Mouse (Mus musculus) NIH3T3 (cell line): ENCODE measurements around the gene Anapc1.
A peak's percentile ranks its signal among the peaks of the same experiment; 100 is the strongest.
"Not testable (repeated sequence)": the region's sequence is repeated elsewhere in the genome, so short reads cannot be mapped to it uniquely, and the experiment has no call there.

Experiments used
- DNase-seq: peaks from one replicate; pipeline ENCODE4 v3.0.0-alpha.2; 2012; ENCODE audit warnings: low read depth

Anapc1 gene

GRCm38 (mm10) chr2:128696426-128696825 lies 9.2 kb upstream of the Anapc1 start:
- DNase-seq: no peak

- DNase-seq: no peak
These were observed 7.4 kb upstream of the Anapc1 start for GRCm38 (mm10) chr2:128694548-128694947.

DNA sequence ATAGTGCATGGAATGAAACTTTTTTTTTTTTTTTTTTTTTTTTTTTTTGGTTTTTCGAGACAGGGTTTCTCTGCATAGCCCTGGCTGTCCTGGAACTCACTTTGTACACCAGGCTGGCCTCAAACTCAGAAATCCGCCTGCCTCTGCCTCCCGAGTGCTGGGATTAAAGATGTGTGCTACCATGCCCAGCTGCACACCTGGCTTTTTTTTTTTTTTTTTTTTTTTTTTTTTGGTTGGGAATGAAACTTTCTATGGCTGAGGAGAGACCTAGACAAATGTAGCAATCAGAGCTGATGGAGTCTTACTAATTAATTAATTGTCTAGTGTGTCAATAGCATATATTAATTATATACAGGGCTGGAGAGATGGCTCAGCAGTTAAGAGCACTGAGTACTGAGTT lies 6.6 kb upstream of the Anapc1 start:
- not testable (repeated sequence) for DNase-seq

GRCm38 (mm10) chr2:128693236-128693635 lies 6.0 kb upstream of the Anapc1 start:
- DNase-seq: no peak

DNA sequence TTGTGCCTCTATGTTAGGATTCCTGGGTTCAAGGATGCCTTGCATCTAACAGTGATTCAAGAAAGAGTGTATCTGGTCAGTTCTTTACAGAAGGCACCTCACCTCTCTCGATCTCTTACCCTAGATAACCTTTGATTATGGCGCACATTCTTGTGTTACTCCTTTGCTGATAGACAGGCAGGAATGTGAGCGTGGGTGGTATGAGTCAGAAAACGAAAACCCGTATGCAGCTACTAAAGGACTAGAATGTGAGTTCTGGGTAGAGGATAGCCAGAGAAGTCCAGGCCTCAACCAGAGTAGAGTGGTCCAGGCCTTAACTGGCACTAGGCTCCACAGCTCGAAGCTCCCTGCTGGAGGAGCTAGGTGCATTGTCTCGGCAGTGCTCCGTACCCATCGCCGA lies 5.6 kb upstream of the Anapc1 start:
- DNase-seq: peak; percentile 63

- DNase-seq: peak; percentile 56
These were observed 5.1 kb upstream of the Anapc1 start for GRCm38 (mm10) chr2:128692336-128692735.

GRCm38 (mm10) chr2:128687558-128688120 lies 448 bp upstream of the Anapc1 start:
- DNase-seq: no peak

DNA sequence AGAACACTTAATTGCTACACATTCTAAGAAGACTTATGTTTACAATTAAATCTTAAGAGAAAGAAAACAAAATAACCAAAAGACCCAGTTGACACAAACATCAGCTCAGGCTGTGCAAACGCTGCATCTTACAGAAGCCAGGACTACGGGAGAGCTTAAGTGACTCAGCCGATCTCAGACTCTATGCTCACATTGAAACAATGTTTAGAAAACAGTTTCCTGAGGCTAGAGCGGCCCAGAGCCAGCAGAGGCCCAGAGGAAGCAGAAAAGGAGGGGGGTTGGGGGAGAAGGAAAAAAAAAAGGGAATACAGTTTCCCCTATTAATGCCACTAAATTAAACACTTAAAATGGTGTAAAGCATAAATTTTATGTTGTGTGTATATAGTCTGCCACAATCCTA lies 6.5 kb downstream of the Anapc1 start:
- DNase-seq: peak; percentile 37

DNA sequence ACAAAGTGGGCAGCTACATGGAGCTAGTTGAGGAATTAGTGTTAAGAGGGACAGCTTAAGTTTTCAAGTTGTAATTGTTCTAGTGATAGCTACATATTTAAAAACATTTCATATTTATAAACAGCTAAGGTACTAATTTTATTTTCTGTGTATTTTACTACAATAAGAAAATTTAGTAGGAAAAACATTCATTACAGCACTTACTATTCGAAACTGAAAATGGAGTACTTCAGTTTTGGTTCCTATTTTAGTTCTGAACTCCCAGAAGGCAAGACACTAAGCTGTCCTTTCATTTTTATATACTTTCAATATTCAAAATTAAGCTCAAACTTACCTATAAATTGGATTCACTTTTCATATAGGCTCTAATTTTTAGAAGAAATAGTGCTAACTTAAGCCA lies 66.6 kb downstream of the Anapc1 start:
- no peak for DNase-seq

DNA sequence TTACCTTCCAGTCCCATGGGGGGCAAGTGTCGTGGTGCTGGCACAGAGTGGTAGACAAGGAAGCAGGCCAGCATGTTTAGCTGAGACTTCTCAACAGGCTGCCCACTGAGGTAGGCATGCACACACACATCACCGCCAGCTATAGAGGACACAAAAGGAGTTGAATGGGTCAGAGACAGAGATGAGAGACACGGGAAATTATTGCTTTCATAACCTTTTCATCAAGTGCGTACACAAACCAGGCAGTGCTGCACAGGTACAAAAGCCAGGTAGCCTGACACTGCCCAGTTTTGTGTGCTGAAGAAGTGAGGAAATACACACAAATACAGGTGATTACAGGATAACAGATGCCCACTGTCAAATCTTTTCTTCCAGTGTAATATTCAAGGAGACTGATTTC lies 71.8 kb downstream of the Anapc1 start:
- no peak for DNase-seq

GRCm38 (mm10) chr2:128613365-128613764 lies 73.8 kb downstream of the Anapc1 start:
- DNase-seq: no peak

GRCm38 (mm10) chr2:128612275-128612674 lies 74.9 kb downstream of the Anapc1 start:
- no peak for DNase-seq

GRCm38 (mm10) chr2:128611178-128611577 lies 76.0 kb downstream of the Anapc1 start:
- DNase-seq: no peak

- DNase-seq: no peak
These were observed 77.9 kb downstream of the Anapc1 start for GRCm38 (mm10) chr2:128609286-128609685.

DNA sequence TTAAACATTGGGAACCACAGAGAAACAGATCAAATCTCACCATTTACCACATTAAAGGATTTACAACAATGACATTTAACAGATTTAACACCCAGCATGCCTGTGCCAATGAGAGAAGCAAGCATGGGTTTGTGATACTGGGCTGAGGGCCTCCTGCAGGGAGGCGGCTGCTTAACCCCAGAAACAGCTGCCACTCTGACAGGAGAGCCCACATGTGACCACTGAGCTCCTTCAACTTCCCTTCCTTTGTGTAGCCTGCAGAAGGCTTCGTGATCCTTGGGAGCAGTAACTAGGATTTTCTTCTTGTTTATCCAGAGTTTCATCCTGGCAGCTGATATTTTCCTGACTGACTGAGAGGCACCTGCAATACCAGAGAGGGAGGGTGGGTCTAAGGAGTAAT lies 85.7 kb downstream of the Anapc1 start:
- DNase-seq: no peak

- no peak for DNase-seq
These were observed 94.9 kb downstream of the Anapc1 start for GRCm38 (mm10) chr2:128592301-128592700.

GRCm38 (mm10) chr2:128590909-128591308 lies 96.3 kb downstream of the Anapc1 start, which contains the start of gene Spdye4c:
Gene Spdye4c (plus strand): TSS chr2:128591209.
- no peak for DNase-seq

- no peak for DNase-seq
These were observed 104.3 kb downstream of the Anapc1 start for GRCm38 (mm10) chr2:128582881-128583280.

DNA sequence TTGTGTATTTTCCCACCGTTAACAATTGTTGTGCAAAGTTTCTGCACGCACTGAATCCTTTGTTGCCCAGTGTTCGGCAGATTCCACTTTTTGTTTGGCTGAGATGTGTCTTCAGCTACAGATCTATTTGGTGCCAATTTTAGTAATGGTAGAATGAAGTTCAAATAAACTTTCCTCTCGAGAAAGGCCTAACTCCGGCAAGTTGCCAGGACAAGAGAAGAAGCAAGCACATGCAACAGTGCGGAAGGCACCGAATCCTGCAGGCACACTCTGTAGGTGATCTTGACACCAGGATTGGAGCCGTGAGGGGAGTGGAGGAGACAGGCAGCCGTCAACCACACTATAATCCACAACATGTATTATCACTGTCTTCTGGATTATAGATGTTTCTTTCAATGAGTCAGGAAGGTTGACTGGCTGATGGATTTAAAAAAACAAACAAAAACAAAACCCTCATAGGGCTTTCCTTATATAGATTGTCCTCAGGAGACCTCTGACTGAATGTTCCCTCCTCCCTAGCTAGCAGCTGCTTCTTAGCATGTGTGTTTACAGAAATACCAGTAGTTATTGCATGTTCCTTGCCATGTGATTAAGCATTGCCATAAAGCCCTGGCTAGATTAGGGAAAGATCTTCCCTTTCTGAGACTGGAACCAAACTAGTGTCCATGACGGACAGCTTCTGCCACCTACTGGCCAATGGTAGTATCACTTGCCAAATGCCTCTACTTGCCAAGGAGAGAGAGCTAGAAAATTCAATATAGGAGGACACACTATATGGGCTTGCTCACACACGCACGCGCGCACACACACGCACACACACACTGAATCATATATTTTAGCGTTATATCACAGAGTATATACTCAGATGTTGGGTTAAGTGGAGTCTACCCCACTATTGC lies 114.2 kb downstream of the Anapc1 start:
- DNase-seq: peak; percentile 95

- no peak for DNase-seq
These were observed 116.2 kb downstream of the Anapc1 start for GRCm38 (mm10) chr2:128571001-128571400.

DNA sequence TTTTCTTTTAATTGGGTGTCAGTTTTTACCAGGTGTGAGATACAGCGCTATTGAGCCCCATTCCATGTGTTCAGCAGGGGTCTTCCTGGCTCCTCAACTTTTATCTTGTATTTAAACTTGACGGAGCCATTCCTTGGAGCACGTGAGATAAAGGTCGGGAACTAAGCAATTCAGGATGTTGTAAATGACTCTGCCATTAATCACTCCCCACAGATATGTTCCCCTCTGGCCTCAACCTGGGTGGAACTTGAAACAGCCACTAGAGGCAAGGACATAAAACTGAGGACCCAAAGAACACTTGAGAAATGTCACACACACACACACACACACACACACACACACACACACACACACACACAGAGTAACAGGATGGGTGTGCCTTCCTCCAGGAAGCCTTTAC lies 118.7 kb downstream of the Anapc1 start:
- DNase-seq: peak; percentile 32

DNA sequence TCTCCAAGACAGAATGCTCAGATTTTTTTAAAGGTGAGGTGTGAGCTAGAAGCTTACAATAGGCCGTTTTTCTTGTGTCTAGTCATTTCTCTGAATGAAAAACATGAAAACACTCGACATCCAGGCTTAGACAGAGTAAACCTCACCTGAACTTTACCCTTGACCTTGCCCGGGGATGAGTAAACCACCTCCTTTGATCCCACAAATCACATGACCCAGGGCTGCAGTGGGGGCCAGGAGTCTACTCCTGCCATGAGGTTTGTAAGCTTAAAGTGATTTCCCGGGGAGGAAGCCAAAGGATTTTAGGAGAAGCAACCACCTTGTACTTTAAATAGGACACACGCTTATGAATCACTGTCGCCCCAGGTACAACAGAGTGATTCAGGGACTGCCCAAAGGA lies 119.2 kb downstream of the Anapc1 start:
- DNase-seq: peak; percentile 44

DNA sequence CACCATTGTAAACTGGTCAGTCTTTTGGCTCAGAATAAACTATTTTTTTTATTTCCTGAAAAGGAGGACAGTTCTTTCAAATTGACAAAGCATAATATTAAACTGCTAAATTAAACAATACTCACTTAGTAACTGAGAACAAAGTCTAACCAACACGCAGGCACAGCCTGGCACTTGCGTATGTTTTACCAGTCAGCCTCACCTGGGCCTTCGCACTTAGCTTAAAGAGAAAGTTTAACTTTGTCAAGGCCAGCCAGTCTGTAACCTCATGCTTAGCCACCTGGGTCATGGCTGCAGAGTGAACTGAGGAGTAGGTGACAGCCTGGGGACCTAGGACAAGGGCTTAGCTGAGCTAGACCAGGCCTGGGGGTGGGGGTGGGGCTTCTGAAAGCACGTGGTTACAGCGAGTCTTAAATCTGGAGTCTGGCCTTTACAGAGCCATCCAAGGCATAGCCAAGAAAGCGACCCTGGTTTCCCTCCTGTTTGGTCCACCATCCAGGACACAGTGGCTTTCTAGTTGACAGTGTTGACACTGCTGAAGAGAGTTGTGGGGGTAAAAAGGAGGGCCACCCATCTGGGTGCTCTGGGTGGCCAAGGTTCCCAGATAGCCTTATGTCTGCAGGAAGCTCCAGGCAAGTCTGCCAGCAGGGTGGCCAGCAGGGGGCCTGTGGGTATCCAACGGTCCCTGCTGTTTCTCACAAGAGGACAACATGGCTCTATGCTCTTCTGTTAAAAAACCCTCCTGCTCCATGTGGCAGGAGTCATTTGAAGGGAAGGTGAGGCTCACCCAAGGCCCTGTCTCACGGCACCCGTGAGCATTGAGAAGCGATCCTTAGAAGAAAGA lies 120.7 kb downstream of the Anapc1 start:
- peak; percentile 48 for DNase-seq
